Mouse (Mus musculus) C2C12 (cell line): Measurements from ENCODE around the gene Gas6. TPM values are rescaled to one million over a fixed set of nuclear protein-coding genes. Genes with fewer than 3 reads are reported as not detected.

ENCODE experiments used
- H3K27me3 ChIP-seq: one replicate; pipeline ENCODE4 v1.6.1; 2011; ENCODE audit not compliant: control insufficient read depth, insufficient read depth, insufficient read length
- H3K36me3 ChIP-seq: one replicate; pipeline ENCODE4 v1.6.1; 2011; ENCODE audit not compliant: control insufficient read depth, insufficient read depth
- H3K4me3 ChIP-seq: one replicate; pipeline ENCODE4 v1.5.1; 2011; ENCODE audit warnings: mild to moderate bottlenecking, control low read depth; ENCODE audit not compliant: poor library complexity, insufficient read depth, severe bottlenecking
- H3K79me2 ChIP-seq: one replicate; pipeline ENCODE4 v1.6.1; 2011; ENCODE audit not compliant: control insufficient read depth, insufficient read depth
- H3K79me3 ChIP-seq: one replicate; pipeline ENCODE4 v1.6.1; 2011; ENCODE audit warnings: low read depth, control low read depth
- H3ac ChIP-seq: one replicate; pipeline ENCODE3; 2011; ENCODE audit warnings: low read depth; ENCODE audit not compliant: control insufficient read depth, insufficient read length
- CEBPB ChIP-seq: IDR thresholded peaks from one replicate; pipeline ENCODE4 v1.6.1; 2011; ENCODE audit warnings: low read depth, mild to moderate bottlenecking, control low read depth, moderate library complexity
- CTCF ChIP-seq: IDR thresholded peaks from one replicate; pipeline ENCODE4 v1.5.1; 2011; ENCODE audit not compliant: control insufficient read depth, insufficient read depth, insufficient read length
- FOSL1 ChIP-seq: IDR thresholded peaks from one replicate; pipeline ENCODE4 v1.8.0; 2011; ENCODE audit warnings: mild to moderate bottlenecking, low read length; ENCODE audit not compliant: poor library complexity, insufficient read depth, severe bottlenecking
- MAX ChIP-seq: IDR thresholded peaks from one replicate; pipeline ENCODE4 v1.6.1; 2011; ENCODE audit warnings: mild to moderate bottlenecking, control low read depth
- MYOD1 ChIP-seq: IDR thresholded peaks from one replicate; pipeline ENCODE4 v1.6.1; 2011; ENCODE audit warnings: low read depth; ENCODE audit not compliant: control insufficient read depth, insufficient read length
- MYOG ChIP-seq: IDR thresholded peaks from one replicate; pipeline ENCODE4 v1.6.1; 2011; ENCODE audit not compliant: control insufficient read depth, insufficient read length; ENCODE audit errors: extremely low read depth
- USF1 ChIP-seq: IDR thresholded peaks from one replicate; pipeline ENCODE4 v1.6.1; 2011; ENCODE audit warnings: low read depth, mild to moderate bottlenecking, control low read depth, moderate library complexity
- polyA plus RNA-seq: library from polyadenylated mRNA; unstranded; fragments of >200 nt; fragmentation: generic; extraction: Trizol; gene quantifications from one replicate; pipeline ENCODE4 v1.2.1, GENCODE M21; 2012; ENCODE audit warnings: missing spikeins

The Gas6 gene
- polyA plus RNA-seq, 1 experiment, result 0.73 TPM

DNA sequence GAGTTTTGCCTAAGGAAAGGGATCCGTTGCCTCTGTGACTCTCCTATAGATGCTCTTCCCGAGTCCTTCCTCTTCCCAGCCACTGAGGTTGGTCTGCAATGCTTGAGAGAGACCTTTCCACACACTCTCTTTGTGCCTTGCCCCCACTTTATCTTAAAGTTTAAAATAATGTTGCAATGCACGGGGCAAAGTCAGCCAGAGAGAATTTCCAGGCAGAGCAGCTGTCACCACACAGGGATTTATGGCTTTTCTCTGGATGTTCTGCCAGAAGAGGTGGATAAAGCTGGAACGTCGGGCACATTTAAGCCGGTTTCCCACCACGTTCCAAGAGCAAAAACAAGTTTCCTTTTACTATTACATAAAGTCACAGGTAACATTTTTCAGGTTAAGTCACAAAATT lies 27.1 kb upstream of the Gas6 start:
- Histone ChIP-seq H3K79me3 (no peaks in the 10 kb centered on the region), H3K79me2 (no peaks in the 10 kb centered on the region)

DNA sequence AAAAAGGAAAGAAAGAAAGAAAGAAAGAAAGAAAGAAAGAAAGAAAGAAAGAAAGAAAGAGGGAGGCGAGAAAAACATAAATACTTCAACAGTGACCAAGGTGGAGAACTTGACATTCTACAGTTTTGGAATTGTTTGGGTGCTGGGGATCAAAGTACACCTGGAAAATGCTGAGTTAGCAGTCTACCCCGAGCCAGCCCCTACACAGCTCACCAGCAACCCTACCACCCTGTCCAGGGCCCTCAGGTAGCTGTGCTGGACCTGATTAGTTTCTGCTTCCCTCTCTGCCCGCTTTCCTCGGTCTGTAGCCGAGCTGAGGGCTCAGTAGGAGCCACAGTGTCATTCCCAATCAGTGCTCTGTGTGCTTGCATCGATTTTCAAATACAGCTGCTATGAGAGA lies 26.1 kb upstream of the Gas6 start:
- Histone ChIP-seq H3K36me3 (no peaks in the 10 kb centered on the region), H3K27me3 (peaks cover 50% of the 10 kb centered on the region), H3K79me2 (no peaks in the 10 kb centered on the region), H3K79me3 (no peaks in the 10 kb centered on the region), H3K4me3 (no peak overlapping the region), H3ac (no peak overlapping the region)
- TF ChIP-seq CEBPB (no peak), MAX (no peak), FOSL1 (no peak), USF1 (no peak), MYOG (no peak), CTCF (no peak), MYOD1 (no peak)

More for the DNA sequence above, 27.1 kb upstream of the Gas6 start:
- no peaks in the 10 kb centered on the region for H3K36me3 ChIP-seq
- peaks cover 43% of the 10 kb centered on the region for H3K27me3 ChIP-seq
- H3ac ChIP-seq, result no peak overlapping the region
- H3K4me3 ChIP-seq, result no peak overlapping the region
- TF ChIP-seq MYOD1 (no peak), USF1 (no peak), CTCF (no peak), CEBPB (peak; percentile 46), MYOG (no peak)

DNA sequence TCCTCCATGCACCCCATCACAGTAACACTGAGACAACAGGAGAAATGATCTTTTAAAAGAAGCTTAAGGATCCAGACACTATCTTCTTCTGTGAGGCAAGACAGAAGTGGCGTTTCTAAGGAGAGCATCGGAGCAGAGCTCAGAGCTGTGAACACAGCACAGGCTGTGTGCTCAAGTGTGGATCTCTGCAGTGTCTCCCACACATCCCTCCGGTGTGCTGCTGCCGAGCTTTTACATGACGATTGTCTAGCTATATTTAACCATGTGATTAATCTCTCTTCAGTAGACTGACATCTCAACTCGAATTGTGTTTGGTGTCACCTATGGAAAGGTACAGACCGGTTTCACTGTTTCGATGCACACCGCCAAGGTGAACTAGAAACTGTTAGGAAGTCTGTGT lies 25.2 kb upstream of the Gas6 start:
- no peak overlapping the region for H3K4me3 ChIP-seq
- H3K27me3 ChIP-seq, result peaks cover 46% of the 10 kb centered on the region
- H3K79me2 ChIP-seq, result no peaks in the 10 kb centered on the region
- H3ac ChIP-seq, result no peak overlapping the region
- H3K36me3 ChIP-seq, result no peaks in the 10 kb centered on the region
- H3K79me3 ChIP-seq, result no peaks in the 10 kb centered on the region
- TF ChIP-seq MYOG (no peak), USF1 (no peak), CEBPB (no peak), CTCF (no peak), FOSL1 (no peak), MYOD1 (no peak), MAX (no peak)

DNA sequence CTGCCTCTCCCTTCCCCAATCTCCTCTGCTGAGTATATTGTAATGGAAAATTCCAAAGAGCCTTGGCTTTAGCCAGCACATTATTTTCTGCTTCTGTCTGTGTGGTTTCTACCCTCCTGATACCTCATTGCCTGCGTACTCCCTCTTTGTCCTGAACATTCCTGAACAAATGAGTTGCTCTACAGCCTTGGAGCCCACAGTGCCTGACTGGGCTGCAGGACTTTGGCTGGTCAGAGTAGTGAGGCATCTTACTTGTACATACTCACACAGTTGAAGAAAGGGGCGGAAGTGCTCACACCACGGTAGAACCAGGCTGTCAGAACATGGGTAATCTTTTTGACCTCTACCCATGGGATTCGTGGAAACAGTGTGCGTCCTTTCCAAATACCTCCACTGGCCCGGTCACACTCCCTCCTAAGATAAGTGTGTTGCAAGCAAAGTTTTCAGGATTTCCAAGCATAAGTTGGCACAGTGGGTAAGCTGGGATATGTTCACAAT lies 23.0 kb upstream of the Gas6 start:
- Histone ChIP-seq H3K79me3 (no peaks in the 10 kb centered on the region), H3K4me3 (no peak overlapping the region), H3ac (no peak overlapping the region), H3K36me3 (no peaks in the 10 kb centered on the region), H3K27me3 (peaks cover 35% of the 10 kb centered on the region), H3K79me2 (no peaks in the 10 kb centered on the region)
- TF ChIP-seq MAX (no peak), USF1 (no peak), CTCF (no peak), FOSL1 (no peak), MYOG (no peak), MYOD1 (no peak), CEBPB (no peak)

DNA sequence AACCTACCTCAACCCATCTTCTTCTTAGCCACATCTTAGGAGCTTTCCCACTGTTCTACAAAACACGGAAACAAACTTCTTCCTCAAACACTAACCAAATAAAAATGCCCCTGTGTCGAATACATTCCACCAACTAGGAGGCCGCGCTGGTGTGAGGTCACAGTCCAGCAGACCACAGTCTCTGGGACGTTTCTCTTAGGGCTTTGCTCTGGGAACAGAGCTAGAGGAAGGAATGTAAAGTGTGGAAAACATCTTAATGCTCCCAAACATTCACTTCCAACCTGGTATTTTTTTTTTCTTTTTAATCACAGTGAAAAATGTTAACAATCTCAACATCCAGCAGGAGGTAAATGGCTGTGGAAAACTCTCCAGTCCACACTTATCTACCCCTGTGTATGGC lies 22.4 kb upstream of the Gas6 start:
- Histone ChIP-seq H3K4me3 (no peak overlapping the region), H3K36me3 (no peaks in the 10 kb centered on the region), H3K79me3 (no peaks in the 10 kb centered on the region), H3K79me2 (no peaks in the 10 kb centered on the region), H3ac (no peak overlapping the region), H3K27me3 (peaks cover 30% of the 10 kb centered on the region)
- TF ChIP-seq CEBPB, result no peak

DNA sequence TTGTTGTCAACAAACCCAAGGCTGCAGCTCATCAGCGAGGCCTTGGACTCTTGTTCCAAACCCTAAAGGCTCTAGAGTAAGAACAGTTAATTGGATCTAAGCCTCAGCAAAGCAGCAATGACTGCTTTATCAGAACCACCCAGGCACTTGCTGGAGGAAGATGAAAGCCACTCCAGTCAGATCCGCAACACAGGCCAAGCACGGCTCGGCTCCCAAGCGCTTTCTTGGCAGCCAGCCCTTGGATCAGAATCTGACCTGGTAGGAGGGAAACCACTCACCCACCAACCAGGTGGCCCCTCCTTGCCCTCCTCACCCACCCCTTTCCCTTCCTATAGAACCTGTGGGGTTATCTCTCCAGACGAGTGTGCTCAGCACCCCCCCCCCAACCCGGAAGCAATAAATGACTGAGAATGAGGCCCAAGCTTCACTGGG lies 21.7 kb upstream of the Gas6 start:
- no peak overlapping the region for H3ac ChIP-seq
- TF ChIP-seq FOSL1, result no peak
- no peak for TF ChIP-seq CEBPB
- TF ChIP-seq CTCF, result no peak
- no peak for TF ChIP-seq USF1
- TF ChIP-seq MYOG, result no peak
- no peak for TF ChIP-seq MYOD1
- no peak for TF ChIP-seq MAX
- H3K79me2 ChIP-seq, result no peaks in the 10 kb centered on the region
- H3K27me3 ChIP-seq, result peaks cover 25% of the 10 kb centered on the region
- no peaks in the 10 kb centered on the region for H3K79me3 ChIP-seq
- no peak overlapping the region for H3K4me3 ChIP-seq
- no peaks in the 10 kb centered on the region for H3K36me3 ChIP-seq
